Mouse (Mus musculus) spleen, adult 2 months (tissue): ENCODE data around the gene Tmem200b.

Experiments used
- CTCF ChIP-seq: fragments of 200-500 bp; IDR thresholded peaks from 2 replicates; pipeline ENCODE4 v1.5.1; 2011; ENCODE audit warnings: mild to moderate bottlenecking, inconsistent platforms; ENCODE audit not compliant: insufficient read depth, insufficient read length, insufficient replicate concordance; ENCODE audit errors: extremely low read depth
- POLR2A ChIP-seq: fragments of 200-500 bp; IDR thresholded peaks from 2 replicates; pipeline ENCODE4 v1.6.1; 2011; ENCODE audit warnings: low read depth, low read length, inconsistent platforms

DNA sequence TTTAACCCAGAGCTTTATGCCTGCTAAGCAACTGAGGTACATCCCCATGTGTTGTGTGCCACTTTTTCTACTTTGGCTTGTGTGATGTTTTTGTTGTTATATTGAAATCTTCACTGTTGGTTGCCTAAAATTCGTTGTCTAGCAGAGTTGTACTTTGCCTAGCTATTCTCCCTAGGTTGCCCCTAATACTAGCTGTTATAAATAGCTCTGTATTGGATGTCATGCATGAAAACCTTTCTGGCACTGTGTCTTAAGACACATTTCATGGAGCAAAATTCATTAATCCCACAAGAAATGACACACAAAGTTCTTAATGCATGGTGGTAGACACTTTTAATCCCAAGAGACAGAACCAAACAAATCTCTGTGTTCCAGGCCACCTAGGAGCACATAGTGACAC, 41.9 kb upstream of the Tmem200b start:
- TF ChIP-seq POLR2A, result no peak
- TF ChIP-seq CTCF, result no peak
